Mouse (Mus musculus): ENCODE results near the gene Gm266.

GRCm38 (mm10) chr12:111446745-111447144 lies 38.9 kb downstream of the Gm266 start:
- TF ChIP-seq CTCF (IDR thresholded peaks at IDR 0.05; ENCODE audit: extremely low read depth, insufficient read depth, low read length) (no peak), POLR2A (IDR thresholded peaks at IDR 0.05; ENCODE audit: extremely low read depth, insufficient read depth, low read length) (no peak)

All from cortical plate, adult 2 months (tissue).